14 mouse cellular contexts compared by ENCODE assay signal in genomic region chr2:32343351-32343671, GRCm38 (mm10). TPM values are rescaled to one million over a fixed set of nuclear protein-coding genes. Genes with fewer than 3 reads are reported as not detected.
DNase-seq lines count a peak whose midpoint lies in the region; ATAC-seq and TF ChIP-seq lines count a peak whose summit lies in the region.
"Had no signal": no experiment of that assay in that cellular context is flagged by ENCODE, and none has a peak within 500 bp of the region (broad histone marks: within the 10 kb centered on the region; RNA-seq: fewer than 3 reads in every experiment).

No protein-coding gene starts in this region.

- no peak for TF ChIP-seq POLR2A in small intestine, adult 2 months (IDR thresholded peaks at IDR 0.05; ENCODE audit: low read depth, low read length)

- no peaks in the 10 kb centered on the region for H3K9me3 ChIP-seq in forebrain, embryonic 13.5 days (replicated peaks)
- H3K9me3 ChIP-seq in forebrain, embryonic 10.5 days = no peaks in the 10 kb centered on the region
- no peaks in the 10 kb centered on the region for H3K9me3 ChIP-seq in embryonic facial prominence, embryonic 15.5 days (replicated peaks)
- H3K9me3 ChIP-seq: heart, embryonic 15.5 days had no signal

- TF ChIP-seq CTCF in layer of hippocampus, adult 2 months (conservative IDR thresholded peaks at IDR 0.05) = no peak
- no peak for TF ChIP-seq CTCF in small intestine, adult 2 months (IDR thresholded peaks at IDR 0.05; ENCODE audit: extremely low read depth, insufficient read length, insufficient replicate concordance, low read depth, low read length)

- H3K36me3 ChIP-seq in forebrain, embryonic 13.5 days (ENCODE audit: poor library complexity, severe bottlenecking) = 0 out of 2 replicates have a peak, but pooled peaks cover under 1% of the 10 kb centered on the region
- H3K36me3 ChIP-seq in forebrain, embryonic 10.5 days (replicated peaks) = no peaks in the 10 kb centered on the region; the same call in 1 of the 2 replicates
- peaks cover 20% of the 10 kb centered on the region for H3K36me3 ChIP-seq in embryonic facial prominence, embryonic 15.5 days
- peaks cover 3% of the 10 kb centered on the region; the same call in 1 of the 2 replicates for H3K36me3 ChIP-seq in small intestine, adult 2 months (ENCODE audit: control insufficient read depth, insufficient read depth, low read length)
- H3K36me3 ChIP-seq: heart, embryonic 15.5 days had no signal

- H3K4me1 ChIP-seq in forebrain, embryonic 13.5 days = peaks cover 22% of the 10 kb centered on the region
- H3K4me1 ChIP-seq in forebrain, embryonic 10.5 days = peaks cover 21% of the 10 kb centered on the region
- H3K4me1 ChIP-seq in embryonic facial prominence, embryonic 15.5 days = peaks cover 33% of the 10 kb centered on the region
- H3K4me1 ChIP-seq in small intestine, adult 2 months (ENCODE audit: control insufficient read depth, insufficient read depth, insufficient read length, low read length) = no peaks in the 10 kb centered on the region
- H3K4me1 ChIP-seq: heart, embryonic 15.5 days had no signal

- no peak overlapping the region for H3K9ac ChIP-seq in forebrain, embryonic 13.5 days
- H3K9ac ChIP-seq in embryonic facial prominence, embryonic 15.5 days = no peak overlapping the region
- H3K9ac ChIP-seq: heart, embryonic 15.5 days; liver, embryonic 14.5 days had no signal

- H3K27ac ChIP-seq in forebrain, embryonic 13.5 days = peak overlapping the region; percentile 54
- no peak overlapping the region for H3K27ac ChIP-seq in forebrain, embryonic 10.5 days
- H3K27ac ChIP-seq in layer of hippocampus, adult 2 months = peak overlapping the region; percentile 94
- H3K27ac ChIP-seq in embryonic facial prominence, embryonic 15.5 days (replicated peaks) = peak overlapping the region; percentile 77
- peak overlapping the region; percentile 41; the same call in 1 of the 2 replicates for H3K27ac ChIP-seq in small intestine, adult 2 months (ENCODE audit: insufficient read depth, low read depth, low read length)
- H3K27ac ChIP-seq: heart, embryonic 15.5 days; liver, embryonic 14.5 days had no signal

- no peak overlapping the region for H3K4me2 ChIP-seq in forebrain, embryonic 13.5 days
- no peak overlapping the region for H3K4me2 ChIP-seq in embryonic facial prominence, embryonic 15.5 days (replicated peaks)
- H3K4me2 ChIP-seq: heart, embryonic 15.5 days had no signal

- H3K4me3 ChIP-seq in forebrain, embryonic 13.5 days = no peak overlapping the region
- H3K4me3 ChIP-seq in forebrain, embryonic 10.5 days = no peak overlapping the region
- no peak overlapping the region for H3K4me3 ChIP-seq in layer of hippocampus, adult 2 months
- no peak overlapping the region for H3K4me3 ChIP-seq in embryonic facial prominence, embryonic 15.5 days (replicated peaks)
- no peak overlapping the region for H3K4me3 ChIP-seq in small intestine, adult 2 months (ENCODE audit: low read depth, low read length)
- H3K4me3 ChIP-seq: heart, embryonic 15.5 days had no signal

- DNase-seq in forebrain, embryonic 10.5 days (ENCODE audit: extremely low spot score, low spot score) = no peak
- no peak for DNase-seq in layer of hippocampus, adult 2 months (ENCODE audit: low spot score in 2 of 2)
- no peak for DNase-seq in layer of hippocampus, postnatal 25 days (ENCODE audit: extremely low spot score in 1 of 2, low spot score in 1 of 2)
- DNase-seq: kidney, adult 2 months; kidney, postnatal 36 days had no signal

- ATAC-seq in forebrain, embryonic 13.5 days = no peak
- no peak for ATAC-seq in embryonic facial prominence, embryonic 15.5 days (ENCODE audit: insufficient number of reproducible peaks, low FRiP score, low TSS enrichment, low read depth)
- ATAC-seq in granulocyte monocyte progenitor cell, adult 5-6 weeks (replicated peaks; ENCODE audit: poor library complexity, severe bottlenecking) = no peak

- H3K27me3 ChIP-seq in forebrain, embryonic 13.5 days = 0 out of 2 replicates have a peak, but pooled peaks cover 2% of the 10 kb centered on the region
- no peaks in the 10 kb centered on the region; the same call in 1 of the 2 replicates for H3K27me3 ChIP-seq in forebrain, embryonic 10.5 days (ENCODE audit: poor library complexity, severe bottlenecking)
- no peaks in the 10 kb centered on the region for H3K27me3 ChIP-seq in embryonic facial prominence, embryonic 15.5 days
- H3K27me3 ChIP-seq in small intestine, adult 2 months (ENCODE audit: control insufficient read depth, insufficient read depth, low read length) = no peaks in the 10 kb centered on the region

- 92% methylated on average over 2 of the region's 2 CpGs for WGBS in forebrain, embryonic 13.5 days
- WGBS in forebrain, embryonic 10.5 days = 88% methylated on average over 2 of the region's 2 CpGs
- 95% methylated on average over 2 of the region's 2 CpGs for WGBS in embryonic facial prominence, embryonic 15.5 days
- WGBS in small intestine, adult 2 months = 97% methylated on average over 2 of the region's 2 CpGs

RNA-seq across cellular contexts. Expression of gene Ciz1, which starts 8.8 kb away (rescaled TPM):
- 49.0 and 52.4 TPM in 2 replicates for polyA plus RNA-seq in forebrain, embryonic 13.5 days (2015; fragmentation: Nextera tagmentation; extraction: Ambion mirVana)
- polyA plus RNA-seq in forebrain, embryonic 10.5 days (2016; fragmentation: Nextera tagmentation; extraction: Ambion mirVana) = 57.7 and 70.3 TPM in 2 replicates
- 10 to 100 TPM; 75.3 to 92.7 TPM for total RNA-seq in layer of hippocampus, adult 2 months (2021)
- 10 to 100 TPM; 56.1 to 85.3 TPM for total RNA-seq in layer of hippocampus, postnatal 25 days (2021)
- 54.6 and 57.3 TPM in 2 replicates for polyA plus RNA-seq in embryonic facial prominence, embryonic 15.5 days (2015; fragmentation: Nextera tagmentation; extraction: Ambion mirVana)
- 121 and 275 TPM in 2 replicates for polyA plus RNA-seq in small intestine, adult 2 months (2012; rRNA removed)
- 80.5 and 92.0 TPM in 2 replicates for total RNA-seq in granulocyte monocyte progenitor cell, adult 5-6 weeks (2014; fragmentation: Nextera tagmentation)
- total RNA-seq in granulocyte monocyte progenitor cell, adult 5-6 weeks (2017) = 50.8 and 52.0 TPM in 2 replicates

RNA-seq across cellular contexts. Expression of gene Dnm1, which starts 9.8 kb away (rescaled TPM):
- polyA plus RNA-seq in forebrain, embryonic 13.5 days (2015; fragmentation: Nextera tagmentation; extraction: Ambion mirVana) = 13.7 and 20.2 TPM in 2 replicates
- polyA plus RNA-seq in forebrain, embryonic 10.5 days (2016; fragmentation: Nextera tagmentation; extraction: Ambion mirVana) = 7.8 and 9.7 TPM in 2 replicates
- 1,000 to 10,000 TPM; 1,274 to 1,381 TPM for total RNA-seq in layer of hippocampus, adult 2 months (2021)
- total RNA-seq in layer of hippocampus, postnatal 25 days (2021) = 1,000 to 10,000 TPM; 1,309 to 1,323 TPM
- polyA plus RNA-seq in embryonic facial prominence, embryonic 15.5 days (2015; fragmentation: Nextera tagmentation; extraction: Ambion mirVana) = 30.7 and 31.5 TPM in 2 replicates
- polyA plus RNA-seq in small intestine, adult 2 months (2012; rRNA removed) = 248 and 480 TPM in 2 replicates
- total RNA-seq in granulocyte monocyte progenitor cell, adult 5-6 weeks (2014; fragmentation: Nextera tagmentation) = 0.85 TPM in 1 of 2 replicates, not detected in the other
- not detected in 2 replicates for total RNA-seq in granulocyte monocyte progenitor cell, adult 5-6 weeks (2017)
- total RNA-seq: megakaryocyte-erythroid progenitor cell, adult 5-6 weeks had no signal

RNA-seq across cellular contexts. Expression of gene 1110008P14Rik, which starts 38.4 kb away (rescaled TPM):
- polyA plus RNA-seq in forebrain, embryonic 13.5 days (2015; fragmentation: Nextera tagmentation; extraction: Ambion mirVana) = 59.6 and 60.4 TPM in 2 replicates
- 36.3 and 37.5 TPM in 2 replicates for polyA plus RNA-seq in forebrain, embryonic 10.5 days (2016; fragmentation: Nextera tagmentation; extraction: Ambion mirVana)
- 100 to 1,000 TPM; 160 to 170 TPM for total RNA-seq in layer of hippocampus, adult 2 months (2021)
- total RNA-seq in layer of hippocampus, postnatal 25 days (2021) = 100 to 1,000 TPM; 194 to 197 TPM
- 71.6 and 71.9 TPM in 2 replicates for polyA plus RNA-seq in embryonic facial prominence, embryonic 15.5 days (2015; fragmentation: Nextera tagmentation; extraction: Ambion mirVana)
- 117 and 134 TPM in 2 replicates for polyA plus RNA-seq in small intestine, adult 2 months (2012; rRNA removed)
- 11.7 and 20.7 TPM in 2 replicates for total RNA-seq in granulocyte monocyte progenitor cell, adult 5-6 weeks (2014; fragmentation: Nextera tagmentation)
- 5.5 and 11.2 TPM in 2 replicates for total RNA-seq in granulocyte monocyte progenitor cell, adult 5-6 weeks (2017)

RNA-seq across cellular contexts. Expression of gene Lcn2, which starts 44.7 kb away (rescaled TPM):
- polyA plus RNA-seq in forebrain, embryonic 13.5 days (2015; fragmentation: Nextera tagmentation; extraction: Ambion mirVana) = 0.20 TPM in 1 of 2 replicates, not detected in the other
- not detected in 2 replicates for polyA plus RNA-seq in forebrain, embryonic 10.5 days (2016; fragmentation: Nextera tagmentation; extraction: Ambion mirVana)
- total RNA-seq in layer of hippocampus, adult 2 months (2021) = under 1 TPM in 1 of 2 experiments, not detected in 1; 0.69 TPM
- under 1 TPM; 0.56 to 0.81 TPM for total RNA-seq in layer of hippocampus, postnatal 25 days (2021)
- 5.6 and 6.5 TPM in 2 replicates for polyA plus RNA-seq in embryonic facial prominence, embryonic 15.5 days (2015; fragmentation: Nextera tagmentation; extraction: Ambion mirVana)
- 5.5 and 5.8 TPM in 2 replicates for polyA plus RNA-seq in small intestine, adult 2 months (2012; rRNA removed)
- 24.8 and 50.9 TPM in 2 replicates for total RNA-seq in granulocyte monocyte progenitor cell, adult 5-6 weeks (2014; fragmentation: Nextera tagmentation)
- total RNA-seq in granulocyte monocyte progenitor cell, adult 5-6 weeks (2017) = 51.1 and 62.2 TPM in 2 replicates
- total RNA-seq: ES-E14 had no signal
- polyA plus RNA-seq: limb, embryonic 11.5 days had no signal

RNA-seq across cellular contexts. Expression of gene Ptges2, which starts 52.4 kb away (rescaled TPM):
- polyA plus RNA-seq in forebrain, embryonic 13.5 days (2015; fragmentation: Nextera tagmentation; extraction: Ambion mirVana) = 28.5 and 30.1 TPM in 2 replicates
- 23.8 and 26.4 TPM in 2 replicates for polyA plus RNA-seq in forebrain, embryonic 10.5 days (2016; fragmentation: Nextera tagmentation; extraction: Ambion mirVana)
- total RNA-seq in layer of hippocampus, adult 2 months (2021) = 10 to 100 TPM; 33.8 to 35.5 TPM
- 10 to 100 TPM; 40.1 to 41.9 TPM for total RNA-seq in layer of hippocampus, postnatal 25 days (2021)
- polyA plus RNA-seq in embryonic facial prominence, embryonic 15.5 days (2015; fragmentation: Nextera tagmentation; extraction: Ambion mirVana) = 28.3 and 29.8 TPM in 2 replicates
- polyA plus RNA-seq in small intestine, adult 2 months (2012; rRNA removed) = 22.3 and 32.6 TPM in 2 replicates
- 17.8 and 32.2 TPM in 2 replicates for total RNA-seq in granulocyte monocyte progenitor cell, adult 5-6 weeks (2014; fragmentation: Nextera tagmentation)
- 15.2 and 23.4 TPM in 2 replicates for total RNA-seq in granulocyte monocyte progenitor cell, adult 5-6 weeks (2017)
